Mouse (Mus musculus): Measurements from ENCODE around the gene Hs3st4.

DNA sequence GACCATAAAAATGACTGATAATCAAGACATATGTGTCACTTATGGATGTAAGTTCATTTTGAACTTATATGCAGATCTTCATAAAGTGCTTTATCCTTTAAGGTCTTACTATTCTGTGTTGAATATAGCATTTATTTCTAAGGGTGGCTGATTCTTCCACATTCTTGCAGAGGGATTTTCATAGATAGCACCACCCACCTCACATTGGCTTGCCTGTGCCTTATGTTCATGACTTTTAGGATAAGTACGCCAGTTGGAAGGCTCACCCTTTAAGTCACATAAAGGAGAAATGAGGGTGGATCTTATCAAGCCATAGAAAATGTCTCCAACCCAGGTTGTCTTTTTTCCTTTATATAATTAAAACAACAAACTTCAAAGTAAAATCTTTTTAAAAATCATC lies 180.6 kb downstream of the Hs3st4 start:
- no peak for TF ChIP-seq CHD2 (IDR thresholded peaks at IDR 0.05; ENCODE audit: low read depth, low read length)
- TF ChIP-seq MAFK (IDR thresholded peaks at IDR 0.05; ENCODE audit: insufficient read depth, low read depth, low read length) = no peak
- no peak for TF ChIP-seq ZC3H11A (IDR thresholded peaks at IDR 0.05; ENCODE audit: borderline replicate concordance, low read depth, low read length)
- TF ChIP-seq ZNF384 (IDR thresholded peaks at IDR 0.05; ENCODE audit: low read depth, low read length) = no peak
- TF ChIP-seq HCFC1 (IDR thresholded peaks at IDR 0.05; ENCODE audit: borderline replicate concordance, insufficient read depth, low read length) = no peak
